Mouse (Mus musculus) stomach, embryonic 14.5 days (tissue): ENCODE measurements around the gene Serpine2. TPM values are rescaled to one million over a fixed set of nuclear protein-coding genes. Genes with fewer than 3 reads are reported as not detected.

ENCODE experiments used
- ATAC-seq: fragments of 200-750 bp; cut with Nextera tagmentation; 2 replicates; pipeline ENCODE4 v1.8.0; 2017; ENCODE audit warnings: low read depth, moderate TSS enrichment; ENCODE audit not compliant: insufficient number of reproducible peaks, insufficient read depth, low FRiP score
- H3K27ac ChIP-seq: fragments of 300-500 bp; sonication (generic); 2 replicates; pipeline ENCODE4 v1.5.1; 2014; ENCODE audit warnings: mild to moderate bottlenecking, low read length, moderate library complexity, mixed read lengths
- H3K27me3 ChIP-seq: fragments of 300-500 bp; sonication (generic); 2 replicates; pipeline ENCODE4 v1.6.1; 2014; ENCODE audit warnings: low read length, control low read depth, mixed read lengths; ENCODE audit not compliant: control insufficient read depth, insufficient read depth
- H3K36me3 ChIP-seq: fragments of 300-500 bp; sonication (generic); 2 replicates; pipeline ENCODE4 v1.6.1; 2014; ENCODE audit warnings: mild to moderate bottlenecking, control low read depth, low read length, moderate library complexity, mixed read lengths; ENCODE audit not compliant: control insufficient read depth, insufficient read depth
- H3K4me1 ChIP-seq: fragments of 300-500 bp; sonication (generic); 2 replicates; pipeline ENCODE4 v1.6.1; 2014; ENCODE audit warnings: low read length, control low read depth, mixed read lengths; ENCODE audit not compliant: control insufficient read depth, insufficient read depth
- H3K4me2 ChIP-seq: fragments of 300-500 bp; sonication (generic); replicated peaks from 2 replicates; pipeline ENCODE4 v1.6.1; 2014; ENCODE audit warnings: low read depth, low read length, control low read depth
- H3K4me3 ChIP-seq: fragments of 300-500 bp; sonication (generic); 2 replicates; pipeline ENCODE4 v1.5.1; 2014; ENCODE audit warnings: low read depth, low read length, control low read depth
- H3K9ac ChIP-seq: fragments of 300-500 bp; sonication (generic); replicated peaks from 2 replicates; pipeline ENCODE4 v1.6.1; 2014; ENCODE audit warnings: low read depth, mild to moderate bottlenecking, control low read depth, low read length, moderate library complexity, mixed read lengths
- H3K9me3 ChIP-seq: fragments of 300-500 bp; sonication (generic); 2 replicates; pipeline ENCODE4 v1.6.1; 2016; ENCODE audit warnings: low read depth, low read length, control low read depth; ENCODE audit not compliant: control insufficient read depth
- WGBS: fragments of 180-500 bp; shearing (Covaris S2); extraction: QIAGEN DNeasy Blood & Tissue Kit; methylation state at CpG from one replicate; pipeline ENCODE4 v1.1.7; 2014; 5-methylcytosine and 5-hydroxymethylcytosine counted together
- polyA plus RNA-seq: library from polyadenylated mRNA; unstranded; fragments of >200 nt; fragmentation: Nextera tagmentation; extraction: Ambion mirVana; gene quantifications from 2 replicates; pipeline ENCODE4 v1.2.1, GENCODE M21; 2014

Serpine2 gene
- polyA plus RNA-seq, 1 experiment from 2014 or later = 127 TPM

GRCm38 (mm10) chr1:79757597-79757996 is 103.4 kb downstream of the Serpine2 start:
- Histone ChIP-seq H3K4me2 (no peak overlapping the region), H3K4me3 (no peak overlapping the region), H3K9ac (no peak overlapping the region), H3K27ac (no peak overlapping the region), H3K4me1 (peaks cover 8% of the 10 kb centered on the region; the same call in 1 of the 2 replicates), H3K9me3 (no peaks in the 10 kb centered on the region), H3K36me3 (no peaks in the 10 kb centered on the region), H3K27me3 (no peaks in the 10 kb centered on the region)
- no peak for ATAC-seq
- WGBS = 75% methylated on average over 4 of the region's 4 CpGs

- no peak overlapping the region for H3K4me3 ChIP-seq
- no peak overlapping the region for H3K9ac ChIP-seq
- WGBS = 58% methylated on average over 7 of the region's 7 CpGs
- ATAC-seq = no peak
- H3K36me3 ChIP-seq = no peaks in the 10 kb centered on the region
- peaks cover 8% of the 10 kb centered on the region; the same call in 1 of the 2 replicates for H3K4me1 ChIP-seq
- H3K27me3 ChIP-seq = no peaks in the 10 kb centered on the region
- H3K27ac ChIP-seq = no peak overlapping the region
- no peaks in the 10 kb centered on the region for H3K9me3 ChIP-seq
- no peak overlapping the region for H3K4me2 ChIP-seq
Observed at GRCm38 (mm10) chr1:79757161-79757560, 103.8 kb downstream of the Serpine2 start.

GRCm38 (mm10) chr1:79756417-79756816 is 104.6 kb downstream of the Serpine2 start:
- no peaks in the 10 kb centered on the region for H3K27me3 ChIP-seq
- H3K9ac ChIP-seq = no peak overlapping the region
- H3K4me1 ChIP-seq = peaks cover 8% of the 10 kb centered on the region; the same call in 1 of the 2 replicates
- H3K9me3 ChIP-seq = no peaks in the 10 kb centered on the region
- no peak overlapping the region for H3K4me3 ChIP-seq
- no peak overlapping the region for H3K27ac ChIP-seq
- no peaks in the 10 kb centered on the region for H3K36me3 ChIP-seq
- no peak overlapping the region for H3K4me2 ChIP-seq
- 92% methylated on average over 5 of the region's 5 CpGs for WGBS
- no peak for ATAC-seq

- Histone ChIP-seq H3K36me3 (no peaks in the 10 kb centered on the region), H3K4me1 (peaks cover 4% of the 10 kb centered on the region; the same call in 1 of the 2 replicates), H3K4me3 (no peak overlapping the region), H3K27ac (no peak overlapping the region), H3K4me2 (no peak overlapping the region), H3K9me3 (peaks cover 3% of the 10 kb centered on the region; the same call in 1 of the 2 replicates), H3K27me3 (no peaks in the 10 kb centered on the region), H3K9ac (no peak overlapping the region)
- WGBS = 43% methylated on average over 2 of the region's 2 CpGs
- no peak for ATAC-seq
Observed at GRCm38 (mm10) chr1:79755376-79755775, 105.6 kb downstream of the Serpine2 start.

- no peak for ATAC-seq
- peaks cover 3% of the 10 kb centered on the region; the same call in 1 of the 2 replicates for H3K4me1 ChIP-seq
- WGBS = 83% methylated on average over 3 of the region's 3 CpGs
Observed at GRCm38 (mm10) chr1:79754936-79755335, 106.0 kb downstream of the Serpine2 start.

GRCm38 (mm10) chr1:79753456-79753855 is 107.5 kb downstream of the Serpine2 start:
- H3K4me3 ChIP-seq = no peak overlapping the region
- H3K36me3 ChIP-seq = no peaks in the 10 kb centered on the region
- no peaks in the 10 kb centered on the region for H3K27me3 ChIP-seq
- 86% methylated on average over 3 of the region's 3 CpGs for WGBS
- no peak overlapping the region for H3K9ac ChIP-seq
- ATAC-seq = no peak
- H3K27ac ChIP-seq = no peak overlapping the region
- no peaks in the 10 kb centered on the region for H3K4me1 ChIP-seq
- no peak overlapping the region for H3K4me2 ChIP-seq
- H3K9me3 ChIP-seq = peaks cover 3% of the 10 kb centered on the region; the same call in 1 of the 2 replicates

More at GRCm38 (mm10) chr1:79754936-79755335, 106.0 kb downstream of the Serpine2 start:
- no peak overlapping the region for H3K9ac ChIP-seq
- no peaks in the 10 kb centered on the region for H3K36me3 ChIP-seq
- peaks cover 3% of the 10 kb centered on the region; the same call in 1 of the 2 replicates for H3K9me3 ChIP-seq
- H3K27ac ChIP-seq = no peak overlapping the region
- no peak overlapping the region for H3K4me2 ChIP-seq
- no peak overlapping the region for H3K4me3 ChIP-seq
- H3K27me3 ChIP-seq = no peaks in the 10 kb centered on the region

- Histone ChIP-seq H3K27ac (no peak overlapping the region), H3K36me3 (no peaks in the 10 kb centered on the region), H3K4me1 (no peaks in the 10 kb centered on the region), H3K9me3 (peaks cover 3% of the 10 kb centered on the region; the same call in 1 of the 2 replicates), H3K9ac (no peak overlapping the region), H3K4me2 (no peak overlapping the region), H3K27me3 (no peaks in the 10 kb centered on the region), H3K4me3 (no peak overlapping the region)
- WGBS = 76% methylated on average over 4 of the region's 4 CpGs
- no peak for ATAC-seq
Observed at GRCm38 (mm10) chr1:79752714-79753340, 108.2 kb downstream of the Serpine2 start.

GRCm38 (mm10) chr1:79752015-79752695 is 108.8 kb downstream of the Serpine2 start:
- no peak for ATAC-seq
- Histone ChIP-seq H3K27me3 (no peaks in the 10 kb centered on the region), H3K36me3 (no peaks in the 10 kb centered on the region), H3K27ac (no peak overlapping the region), H3K4me3 (no peak overlapping the region), H3K9me3 (peaks cover 3% of the 10 kb centered on the region; the same call in 1 of the 2 replicates), H3K9ac (no peak overlapping the region), H3K4me1 (no peaks in the 10 kb centered on the region), H3K4me2 (no peak overlapping the region)
- 66% methylated on average over 7 of the region's 7 CpGs for WGBS
